Mouse (Mus musculus) ES-E14 (cell line): Measurements from ENCODE around the gene Ankrd13b. TPM values are rescaled to one million over a fixed set of nuclear protein-coding genes. Genes with fewer than 3 reads are reported as not detected.
A peak's percentile ranks its signal among the peaks of the same experiment; 100 is the strongest.

ENCODE experiments used
- DNase-seq: peaks from one replicate; pipeline ENCODE4 v3.0.0-alpha.2; 2013; ENCODE audit warnings: low read depth, low spot score
- H3K27ac ChIP-seq: 2 replicates; pipeline ENCODE4 v1.5.1; 2012; ENCODE audit warnings: low read depth, mild to moderate bottlenecking, low read length, moderate library complexity, mixed read lengths; ENCODE audit not compliant: poor library complexity, insufficient read depth, severe bottlenecking
- H3K36me3 ChIP-seq: 2 replicates; pipeline ENCODE4 v1.6.1; 2012; ENCODE audit warnings: mild to moderate bottlenecking, low read length, moderate library complexity, mixed read lengths; ENCODE audit not compliant: control insufficient read depth, poor library complexity, insufficient read depth, severe bottlenecking
- H3K4me1 ChIP-seq, 2 experiments: fragments of 150-350 bp in 1 of 2; sonication (generic) in 1 of 2; 2 replicates each; pipeline ENCODE4 v1.6.1; 2012; ENCODE audit warnings: low read length in 2 of 2, mild to moderate bottlenecking in 1 of 2, mixed read lengths in 1 of 2; ENCODE audit not compliant: control insufficient read depth in 2 of 2, insufficient read depth in 2 of 2, poor library complexity in 1 of 2
- H3K4me3 ChIP-seq, 2 experiments: fragments of 150-350 bp in 1 of 2; sonication (generic) in 1 of 2; 2 replicates each; pipeline ENCODE4 v1.5.1; 2012; ENCODE audit warnings: low read length in 2 of 2, low read depth in 1 of 2, mild to moderate bottlenecking in 1 of 2, mixed read lengths in 1 of 2; ENCODE audit not compliant: insufficient read depth in 1 of 2, poor library complexity in 1 of 2, severe bottlenecking in 1 of 2
- H3K9ac ChIP-seq: 2 replicates; pipeline ENCODE4 v1.6.1; 2012; ENCODE audit warnings: low read depth, mild to moderate bottlenecking, low read length, mixed read lengths; ENCODE audit not compliant: poor library complexity, insufficient read depth, severe bottlenecking
- H3K9me3 ChIP-seq: fragments of 150-350 bp; sonication (generic); 2 replicates; pipeline ENCODE4 v1.6.1; 2012; ENCODE audit warnings: low read depth, mild to moderate bottlenecking, low read length; ENCODE audit not compliant: control insufficient read depth, insufficient read depth
- CHD2 ChIP-seq: IDR thresholded peaks from 2 replicates; pipeline ENCODE4 v1.6.1; 2014; ENCODE audit warnings: mild to moderate bottlenecking, low read depth, low read length, inconsistent platforms
- HCFC1 ChIP-seq: IDR thresholded peaks from 2 replicates; pipeline ENCODE4 v1.6.1; 2012; ENCODE audit warnings: low read length, inconsistent platforms, borderline replicate concordance; ENCODE audit not compliant: insufficient read depth
- MAFK ChIP-seq: IDR thresholded peaks from 2 replicates; pipeline ENCODE4 v1.6.1; 2014; ENCODE audit warnings: mild to moderate bottlenecking, low read depth, low read length, inconsistent platforms; ENCODE audit not compliant: insufficient read depth
- ZC3H11A ChIP-seq: IDR thresholded peaks from 2 replicates; pipeline ENCODE4 v1.6.1; 2012; ENCODE audit warnings: low read depth, mild to moderate bottlenecking, inconsistent platforms, low read length, borderline replicate concordance
- ZNF384 ChIP-seq: IDR thresholded peaks from 2 replicates; pipeline ENCODE4 v1.6.1; 2012; ENCODE audit warnings: low read depth, low read length, inconsistent platforms
- in situ Hi-C, 2 experiments: fragments of 600-800 bp; cut with MboI; formaldehyde crosslinking; loops; one replicate each; pipeline ENCODE4 v1.15.1; 2025; ENCODE audit warnings: low sequenced_read_pairs in 2 of 2, inconsistent platforms in 1 of 2; ENCODE audit not compliant: unreplicated experiment in 2 of 2
- total RNA-seq: library from RNA; depleted of rRNA; stranded (reverse); fragments of 300-350 nt; gene quantifications from 2 replicates; pipeline ENCODE4 v1.2.3, GENCODE M21; 2012

Gene Ankrd13b
- total RNA-seq, 1 experiment = 7.0 TPM

DNA sequence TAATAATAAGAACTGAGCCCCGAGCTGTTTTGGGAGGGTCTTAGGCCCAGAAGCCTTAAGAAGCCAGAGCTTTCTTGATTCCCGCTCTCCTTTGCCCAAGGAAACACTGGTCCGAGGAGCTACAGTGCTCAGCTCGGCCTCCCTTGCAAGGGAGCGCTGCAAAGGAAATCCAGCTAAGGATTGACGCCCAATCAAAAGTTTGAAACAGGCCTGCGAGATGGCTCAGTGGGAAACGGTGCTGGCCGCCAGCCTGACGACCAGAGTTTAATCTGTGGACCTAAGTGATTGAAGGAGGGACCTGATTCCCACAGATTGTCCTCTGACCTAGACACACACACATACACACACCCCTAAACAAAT, 24.3 kb upstream of the Ankrd13b start:
- Histone ChIP-seq H3K4me1 (peaks cover 2 to 11% of the 10 kb centered on the region in 2 experiments), H3K4me3 (peak overlapping the region; percentile 66 to 69), H3K9ac (peak overlapping the region; percentile 79; the same call in 1 of the 2 replicates), H3K36me3 (no peaks in the 10 kb centered on the region), H3K27ac (no peak overlapping the region), H3K9me3 (no peaks in the 10 kb centered on the region)
- TF ChIP-seq ZC3H11A (no peak), ZNF384 (no peak), CHD2 (no peak)
- in situ Hi-C loops = no loop called here
- DNase-seq = no peak

DNA sequence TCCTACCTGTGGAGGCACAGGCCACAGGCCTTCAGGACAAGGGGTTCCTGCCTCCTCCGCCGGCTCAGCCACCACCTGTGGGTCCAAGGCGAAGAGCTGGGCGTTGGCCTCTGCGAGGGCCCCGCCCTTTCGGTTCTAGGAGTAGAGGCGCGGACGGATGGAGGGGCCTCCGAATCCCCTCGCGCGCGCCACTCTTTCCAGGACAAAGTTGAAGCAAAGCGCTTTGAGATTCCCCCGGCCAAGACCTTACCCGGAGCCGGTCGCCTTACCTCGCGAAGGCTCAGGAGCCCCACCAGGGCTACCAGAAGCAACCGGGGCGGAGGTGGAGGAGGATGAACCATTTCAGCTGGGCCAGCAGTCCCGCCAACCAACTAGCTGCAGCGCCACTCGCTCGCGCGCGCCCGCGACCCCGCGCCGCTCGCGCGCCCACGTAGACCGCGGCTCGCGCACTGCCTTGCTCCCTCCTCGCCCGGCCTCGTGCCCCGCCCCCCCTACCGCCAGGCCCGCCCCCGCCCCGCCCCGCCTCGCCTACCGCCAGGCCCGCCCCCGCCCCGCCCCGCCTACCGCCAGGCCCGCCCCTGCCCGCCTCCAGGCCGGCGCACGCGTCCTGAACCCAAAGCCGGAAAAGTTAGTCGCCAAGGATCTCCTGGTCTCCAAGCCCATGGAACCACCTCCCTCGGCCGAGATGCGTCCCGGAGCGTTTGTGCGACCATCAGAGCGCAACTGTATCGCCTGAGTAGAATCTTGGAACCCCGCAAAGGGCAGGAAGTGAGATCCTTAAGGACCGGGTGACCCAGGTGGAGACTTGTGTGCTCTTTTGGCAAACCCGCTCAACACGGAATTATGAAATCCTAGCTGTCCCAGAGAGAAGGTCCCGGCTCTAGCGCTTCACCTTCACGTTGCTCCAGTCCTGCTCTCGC, 23.7 kb upstream of the Ankrd13b start:
- peaks cover 2 to 13% of the 10 kb centered on the region in 2 experiments for H3K4me1 ChIP-seq

DNA sequence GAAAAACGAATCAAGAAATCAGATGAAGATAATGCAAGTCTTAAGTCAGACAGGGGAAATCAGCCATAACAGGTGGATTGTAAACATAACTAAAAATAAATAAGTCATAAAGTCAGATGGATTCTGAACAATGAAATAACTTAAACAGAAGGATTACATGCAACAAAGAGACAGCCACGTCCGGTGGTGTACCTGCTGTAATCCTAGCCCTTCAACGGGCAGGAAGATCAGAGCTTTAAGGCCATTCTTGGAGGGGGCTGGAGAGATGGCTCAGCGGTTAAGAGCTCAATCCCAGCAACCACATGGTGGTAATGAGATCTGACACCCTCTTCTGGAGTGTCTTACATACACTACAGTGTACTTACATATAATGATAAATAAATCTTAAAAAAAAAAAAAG, 21.9 kb upstream of the Ankrd13b start:
- no peak for DNase-seq
- H3K4me1 ChIP-seq = peaks cover 2 to 17% of the 10 kb centered on the region in 2 experiments

More for the DNA sequence above, 23.7 kb upstream of the Ankrd13b start:
- TF ChIP-seq HCFC1 (no peak), CHD2 (no peak), MAFK (no peak), ZNF384 (no peak), ZC3H11A (no peak)
- no peaks in the 10 kb centered on the region for H3K36me3 ChIP-seq
- no peak for DNase-seq
- H3K4me3 ChIP-seq = peak overlapping the region; percentile 69 to 96
- H3K9ac ChIP-seq = peak overlapping the region; percentile 79
- no peaks in the 10 kb centered on the region for H3K9me3 ChIP-seq
- in situ Hi-C loops = no loop called here
- no peak overlapping the region for H3K27ac ChIP-seq

GRCm38 (mm10) chr11:77508068-77509021, 18.9 kb upstream of the Ankrd13b start:
- in situ Hi-C loops = no loop called here

More for the DNA sequence above, 21.9 kb upstream of the Ankrd13b start:
- Histone ChIP-seq H3K9ac (no peak overlapping the region), H3K36me3 (peaks cover 9% of the 10 kb centered on the region; the same call in 1 of the 2 replicates), H3K27ac (no peak overlapping the region), H3K9me3 (no peaks in the 10 kb centered on the region), H3K4me3 (no peak overlapping the region)
- TF ChIP-seq CHD2 (no peak), MAFK (no peak), HCFC1 (no peak), ZC3H11A (no peak), ZNF384 (no peak)
- in situ Hi-C loops = no loop called here

More at GRCm38 (mm10) chr11:77508068-77509021, 18.9 kb upstream of the Ankrd13b start:
- Histone ChIP-seq H3K36me3 (peaks cover 38% of the 10 kb centered on the region), H3K9me3 (no peaks in the 10 kb centered on the region), H3K9ac (peak overlapping the region; percentile 36; the same call in 1 of the 2 replicates), H3K27ac (no peak overlapping the region), H3K4me1 (peaks cover 0 to 19% of the 10 kb centered on the region in 2 experiments), H3K4me3 (peak overlapping the region; percentile 42 to 44)
- TF ChIP-seq MAFK (no peak), ZNF384 (no peak), ZC3H11A (no peak), CHD2 (no peak), HCFC1 (no peak)
- no peak for DNase-seq
